Mouse (Mus musculus) WW6 (cell line): Measurements from ENCODE around the gene Nubp1.
A peak's percentile ranks its signal among the peaks of the same experiment; 100 is the strongest.

Source experiments
- DNase-seq: peaks from one replicate; pipeline ENCODE4 v3.0.0-alpha.2; 2013; ENCODE audit warnings: low read depth, low spot score

Nubp1 gene

DNA sequence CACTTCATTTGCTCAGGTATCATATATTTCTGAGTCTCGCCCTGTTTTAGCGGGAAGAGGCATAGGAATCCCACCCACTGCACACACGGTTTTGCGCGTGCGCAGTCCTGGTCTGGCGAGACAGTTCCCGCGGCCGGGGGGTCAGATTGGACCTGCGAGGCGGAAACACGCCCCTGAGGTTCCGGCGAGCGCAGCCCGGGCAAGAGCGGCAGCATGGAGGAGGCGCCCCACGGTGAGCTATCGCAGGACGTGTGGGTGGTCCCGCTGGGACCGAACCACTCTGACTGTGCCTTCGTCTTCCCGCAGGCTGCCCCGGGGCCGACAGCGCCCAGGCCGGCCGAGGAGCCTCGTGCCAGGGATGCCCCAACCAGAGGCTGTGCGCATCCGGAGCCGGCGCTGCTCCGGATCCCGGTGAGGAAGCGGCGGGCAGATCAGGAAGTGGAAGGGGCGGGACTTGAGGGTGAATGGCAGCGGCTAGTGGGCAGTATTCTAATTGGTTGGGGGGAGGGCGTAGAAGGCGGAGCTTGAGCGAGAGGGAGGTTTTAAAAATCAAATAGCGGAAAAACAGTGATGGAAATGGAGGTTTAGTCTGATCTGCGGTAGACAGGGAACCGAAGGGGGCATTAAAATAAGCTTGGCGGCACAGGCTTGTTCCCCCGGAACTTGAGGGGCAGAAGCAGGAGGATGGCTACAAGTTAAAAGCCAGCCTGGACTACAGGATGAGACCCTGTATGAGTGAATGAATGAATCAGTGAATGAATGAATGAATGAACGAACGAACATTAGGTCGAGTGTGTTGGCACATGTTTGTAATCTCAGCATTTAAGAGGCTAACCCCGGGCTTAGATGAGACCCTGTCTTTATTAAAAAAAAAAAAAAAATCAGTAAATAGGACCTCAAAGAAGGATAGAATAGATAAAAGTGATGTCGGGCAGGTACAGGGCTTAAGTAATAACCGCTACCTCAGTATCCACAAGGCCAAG is at the start of gene Nubp1:
TSS of gene Nubp1 (plus strand) at position 185 of the 983 bp plus-strand sequence.
- peak; percentile 89 for DNase-seq

DNA sequence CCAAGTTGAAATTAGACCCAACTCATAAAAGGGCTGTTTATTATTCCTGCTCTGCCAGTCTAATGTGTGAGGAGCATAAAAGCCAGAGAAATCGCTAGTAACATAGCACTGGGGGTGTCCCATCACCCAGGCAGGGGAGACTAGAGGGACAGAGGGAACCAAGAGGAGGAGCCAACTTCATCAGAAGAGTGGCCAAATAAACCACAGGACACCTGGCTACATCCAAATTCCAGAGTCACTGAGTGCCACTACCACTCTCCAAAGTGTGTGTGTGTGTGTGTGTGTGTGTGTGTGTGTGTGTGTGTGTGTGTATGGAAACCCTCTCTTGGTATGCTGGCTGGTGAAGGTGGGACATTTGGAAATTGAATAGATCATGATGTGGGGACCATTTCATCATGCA is 48.7 kb upstream of the Nubp1 start:
- DNase-seq = no peak

DNA sequence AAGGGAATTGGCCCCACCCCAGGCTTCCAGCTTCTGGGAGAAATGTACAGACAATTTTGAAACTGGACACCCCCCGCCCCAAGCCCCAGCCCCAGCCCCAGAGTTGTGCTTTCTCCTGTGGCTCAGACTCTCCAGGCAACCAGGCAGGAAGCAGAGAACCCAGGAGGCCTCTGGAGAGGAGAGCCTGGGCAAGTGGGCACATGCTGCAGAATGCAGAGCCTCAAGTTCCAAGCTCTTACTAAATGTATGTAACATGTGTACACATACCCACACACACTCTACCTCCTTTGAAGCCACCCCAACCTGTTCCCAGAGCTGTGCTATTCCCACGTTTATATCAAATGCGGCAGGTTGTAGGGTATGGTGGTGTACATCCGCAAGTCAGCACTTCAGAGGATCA is 46.0 kb upstream of the Nubp1 start:
- DNase-seq = no peak

DNA sequence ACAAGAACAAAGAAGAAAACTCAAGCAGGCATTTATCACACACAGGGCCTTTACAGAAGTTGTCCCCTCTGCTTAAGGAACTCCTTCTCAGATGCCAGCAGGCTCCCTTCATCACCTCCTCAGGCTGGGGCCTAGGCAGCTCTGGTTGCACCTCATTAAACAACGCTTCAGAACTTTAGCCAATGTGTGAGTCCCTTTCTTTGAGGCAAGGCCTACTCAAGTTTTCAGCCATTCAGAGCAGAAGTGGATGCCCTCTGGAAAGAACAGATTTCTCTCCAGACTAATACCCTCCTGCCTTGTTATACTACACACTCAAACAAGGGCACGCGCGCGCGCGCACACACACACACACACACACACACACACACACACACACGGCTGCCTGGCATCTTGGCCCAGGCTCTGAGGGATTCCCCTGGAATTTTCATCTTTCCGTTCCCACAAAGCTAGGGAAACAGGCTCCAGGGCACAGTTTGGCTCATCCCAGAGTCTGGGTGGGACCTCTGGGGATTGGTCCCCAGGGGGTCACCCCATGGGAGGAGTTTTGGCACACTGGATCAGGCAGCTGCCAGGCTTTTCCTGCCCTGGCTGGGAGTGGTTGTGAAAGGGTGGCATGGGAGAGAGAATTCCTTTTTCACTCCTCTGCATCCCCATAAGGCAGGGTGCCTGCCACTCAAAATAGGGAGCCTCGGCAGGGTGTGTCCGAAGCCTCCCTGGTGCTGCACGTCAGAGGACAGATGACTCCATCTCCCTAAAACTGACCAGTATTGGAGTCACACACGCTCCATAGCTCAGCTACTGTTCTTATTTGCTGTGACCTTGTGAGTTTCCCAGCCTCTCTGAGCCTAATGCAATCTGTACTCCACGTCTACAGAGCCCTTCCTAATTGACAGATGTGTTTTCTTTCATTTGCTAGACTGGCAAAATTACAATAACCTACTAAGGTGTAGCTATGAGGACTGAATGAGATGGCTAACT is 45.2 kb upstream of the Nubp1 start:
- DNase-seq = no peak

GRCm38 (mm10) chr16:10369468-10369934 is 42.2 kb upstream of the Nubp1 start:
- DNase-seq = no peak

- DNase-seq = no peak
Measured at GRCm38 (mm10) chr16:10369996-10370395, 41.8 kb upstream of the Nubp1 start.

- DNase-seq = no peak
Measured at GRCm38 (mm10) chr16:10372372-10372771, 39.4 kb upstream of the Nubp1 start.

GRCm38 (mm10) chr16:10374254-10375011 is 37.3 kb upstream of the Nubp1 start:
- DNase-seq = no peak

DNA sequence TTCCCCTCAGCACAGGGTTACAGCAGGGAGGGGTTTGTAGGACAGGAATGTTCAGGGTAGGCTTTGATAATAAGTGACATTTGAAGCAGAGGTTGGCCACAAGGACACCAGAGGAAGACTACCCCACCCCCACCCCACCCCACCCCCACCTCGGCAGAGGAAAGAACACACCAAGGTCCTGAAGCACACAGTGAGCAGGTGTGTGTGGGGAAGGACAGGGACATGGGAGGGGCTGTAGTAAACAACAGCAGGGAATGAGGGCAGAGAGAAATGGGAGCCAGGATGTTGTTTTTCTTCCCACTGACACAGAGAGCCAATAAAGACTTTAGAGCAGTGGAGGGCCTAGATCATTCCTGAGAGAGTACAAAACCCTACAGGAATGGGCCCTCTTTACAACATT is 34.5 kb upstream of the Nubp1 start:
- no peak for DNase-seq

- DNase-seq = no peak
Measured at GRCm38 (mm10) chr16:10379531-10379930, 32.2 kb upstream of the Nubp1 start.

DNA sequence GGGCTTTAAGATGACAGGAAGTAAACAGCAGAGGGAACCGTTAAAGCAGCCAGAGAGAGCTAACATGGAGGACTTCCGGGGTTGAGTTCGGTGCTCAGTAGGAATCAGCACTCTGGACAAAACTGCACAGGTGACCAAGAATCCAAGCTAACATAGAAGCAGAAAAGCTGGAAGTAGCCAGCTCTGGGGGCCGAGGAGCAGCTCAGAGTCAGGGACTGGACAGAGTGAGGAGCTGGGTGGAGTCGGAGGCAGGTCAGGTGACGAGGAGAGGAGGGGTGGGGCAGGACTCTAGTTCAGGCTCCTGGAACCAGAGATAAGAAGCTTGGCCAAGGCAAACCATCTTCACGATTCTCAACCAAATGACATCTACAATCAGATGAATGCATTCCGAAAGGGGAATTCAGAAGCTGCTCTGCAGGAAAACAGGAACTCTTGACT is 27.7 kb upstream of the Nubp1 start:
- DNase-seq = no peak

- no peak for DNase-seq
Measured at GRCm38 (mm10) chr16:10384544-10384943, 27.2 kb upstream of the Nubp1 start.

- no peak for DNase-seq
Measured at GRCm38 (mm10) chr16:10385261-10385660, 26.5 kb upstream of the Nubp1 start.

DNA sequence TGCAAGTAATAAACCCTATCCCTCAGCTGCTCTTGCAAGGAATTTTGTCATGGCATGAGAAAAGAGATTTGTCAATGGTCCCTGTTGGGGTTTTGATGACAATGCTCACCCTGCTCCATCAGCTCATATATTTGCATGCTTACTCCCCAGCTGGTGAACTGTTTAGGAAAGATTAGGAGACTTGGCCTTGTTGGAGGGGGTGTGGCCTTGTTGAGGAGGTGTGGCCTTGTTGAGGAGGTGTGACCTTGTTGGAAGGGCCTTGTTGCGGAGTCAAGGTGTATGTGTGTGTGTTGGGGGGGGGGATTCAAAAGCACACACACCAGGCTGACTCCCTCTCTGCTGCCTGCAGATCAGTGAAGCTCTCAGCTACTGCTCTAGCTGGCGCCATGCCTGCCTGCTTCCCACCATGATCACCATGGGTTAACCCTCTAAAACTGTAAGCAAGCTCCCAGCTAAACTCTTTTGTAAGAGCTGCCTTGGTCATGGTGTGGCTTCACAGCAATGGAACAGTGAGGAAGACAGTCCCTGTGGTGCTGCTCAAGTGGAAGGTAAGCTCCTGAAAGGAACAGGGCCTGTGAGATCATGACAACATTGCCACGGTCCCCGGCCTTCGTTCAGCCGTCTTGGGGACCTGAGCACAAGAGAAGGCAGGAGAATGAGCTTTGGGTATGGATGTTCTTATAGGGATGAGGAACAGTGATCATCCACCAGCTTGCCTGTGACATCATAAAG is 22.9 kb upstream of the Nubp1 start:
- no peak for DNase-seq

GRCm38 (mm10) chr16:10392587-10392986 is 19.2 kb upstream of the Nubp1 start:
- no peak for DNase-seq

GRCm38 (mm10) chr16:10394699-10395540 is 16.8 kb upstream of the Nubp1 start, which contains the start of gene Tekt5:
Tekt5 (minus strand) TSS chr16:10395490.
- peak; percentile 57 for DNase-seq

DNA sequence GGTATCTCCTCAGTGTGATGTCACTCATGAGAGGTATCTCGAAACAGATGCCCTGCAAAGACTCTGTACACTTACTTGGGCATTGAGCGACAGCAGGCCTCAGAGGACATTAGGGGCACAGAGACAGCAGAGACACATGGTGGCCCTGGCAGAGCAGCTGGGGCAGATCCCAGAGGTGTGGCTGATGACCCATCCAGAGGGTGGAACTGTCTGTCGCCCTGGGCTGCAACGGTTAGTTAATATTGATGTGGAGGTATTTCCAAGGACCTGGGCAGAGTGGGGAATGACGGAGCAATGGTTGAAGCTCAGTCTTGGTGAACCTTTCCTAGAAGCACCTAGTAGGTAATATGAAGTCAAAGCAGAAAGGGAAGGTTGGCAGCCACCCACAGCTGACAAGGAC is 13.0 kb upstream of the Nubp1 start:
- DNase-seq = no peak

DNA sequence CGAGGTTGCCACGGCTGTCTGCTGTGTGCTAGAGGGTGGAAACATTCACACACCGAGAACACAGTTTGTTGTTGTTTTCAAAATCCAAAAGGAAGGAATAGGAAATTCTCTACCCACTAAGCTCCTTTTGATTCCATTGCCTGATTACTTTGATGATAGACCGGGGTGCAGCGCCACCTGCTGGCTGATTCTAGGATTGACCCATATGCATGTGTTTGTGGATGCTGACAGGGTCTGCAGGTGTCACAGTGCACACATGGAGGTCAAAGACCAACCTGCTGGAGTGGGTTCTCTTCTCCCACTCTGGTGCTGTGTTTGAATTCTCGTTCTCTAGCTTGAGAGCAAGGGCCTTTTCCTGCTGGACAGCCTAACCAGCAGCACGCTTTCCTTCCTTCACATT is 12.6 kb upstream of the Nubp1 start:
- DNase-seq = peak; percentile 55

GRCm38 (mm10) chr16:10415976-10416375 is 4.2 kb downstream of the Nubp1 start:
- peak; percentile 22 for DNase-seq
